In the genomic region with DNA sequence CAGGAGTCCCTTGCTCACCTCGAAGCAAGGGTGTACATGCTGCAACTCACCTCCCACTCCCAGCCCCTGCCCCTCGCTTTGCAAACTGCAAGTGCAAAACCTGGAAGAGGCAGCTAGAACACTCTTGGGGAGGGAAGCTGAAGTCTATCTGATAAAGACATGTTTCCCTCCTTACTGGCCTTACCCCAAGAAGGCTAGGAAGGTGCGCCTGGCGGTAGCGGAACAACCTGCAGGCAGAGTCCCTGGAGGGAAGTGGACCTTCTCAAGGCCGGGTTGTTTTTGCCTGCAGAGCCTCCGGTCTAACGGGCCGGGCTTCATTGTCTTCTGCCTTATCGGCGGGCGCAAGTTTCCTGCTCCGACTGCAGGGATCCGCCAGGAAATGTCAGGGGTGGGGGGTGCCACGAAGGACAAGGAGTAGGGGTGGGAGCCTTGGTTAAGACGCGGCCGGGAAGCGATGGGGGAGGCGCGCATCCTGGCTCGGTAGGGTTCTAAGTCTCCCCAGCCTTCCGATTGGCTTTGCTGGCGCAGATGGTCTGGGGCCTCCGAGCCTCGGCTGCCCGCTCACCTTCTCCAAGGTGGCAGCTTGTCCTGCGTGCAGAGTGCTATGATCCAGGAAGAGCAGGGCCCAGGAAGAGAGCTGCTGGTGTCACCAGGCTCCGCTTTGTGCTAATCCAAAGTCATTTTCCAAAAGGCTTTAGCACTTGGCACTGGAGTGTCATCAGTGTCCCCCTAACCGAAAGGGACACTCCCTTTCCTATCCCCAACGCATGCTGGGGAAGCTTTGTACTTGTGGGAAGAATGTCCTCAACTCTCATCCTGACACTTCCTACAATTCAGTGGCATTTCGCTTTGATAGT, we compare ENCODE assay signal across 8 mouse cellular contexts. TPM values are rescaled to one million over a fixed set of nuclear protein-coding genes. Genes with fewer than 3 reads are reported as not detected.
DNase-seq lines count a peak whose midpoint lies in the region; ATAC-seq and TF ChIP-seq lines count a peak whose summit lies in the region.

No protein-coding gene starts in this region.

- no peak for TF ChIP-seq POLR2A in testis, adult 2 months (IDR thresholded peaks at IDR 0.05; ENCODE audit: control insufficient read depth, low read depth, low read length)

- no peak for DNase-seq in ES-E14 (ENCODE audit: low read depth, low spot score)
- peak; percentile 69 for DNase-seq in adrenal gland, adult 8-10 months
- DNase-seq in embryonic facial prominence, embryonic 14.5 days (ENCODE audit: low spot score) = peak; percentile 61
- peak; percentile 76 for DNase-seq in heart, postnatal 0 days (ENCODE audit: low spot score)
- DNase-seq in kidney, postnatal 14 days = peak; percentile 88

- H3K27me3 ChIP-seq in embryonic facial prominence, embryonic 14.5 days (replicated peaks; ENCODE audit: control insufficient read depth, insufficient read depth, low read length) = peaks cover 60% of the 10 kb centered on the region
- H3K27me3 ChIP-seq in heart, postnatal 0 days (ENCODE audit: control insufficient read depth, insufficient read depth, low read length) = peaks cover 15% of the 10 kb centered on the region; the same call in 1 of the 2 replicates
- no peaks in the 10 kb centered on the region; the same call in none of the 2 replicates for H3K27me3 ChIP-seq in testis, adult 2 months (ENCODE audit: control insufficient read depth, insufficient read depth, low read length)

- peak; percentile 33; the same call in 1 of the 2 replicates for TF ChIP-seq CTCF in heart, postnatal 0 days (IDR thresholded peaks at IDR 0.05; ENCODE audit: low read depth)
- TF ChIP-seq CTCF in testis, adult 2 months (IDR thresholded peaks at IDR 0.05; ENCODE audit: control insufficient read depth, insufficient read depth, insufficient replicate concordance, low read depth, low read length) = no peak

- H3K36me3 ChIP-seq in ES-E14 (ENCODE audit: control insufficient read depth, insufficient read depth, low read length, poor library complexity, severe bottlenecking) = peaks cover 3% of the 10 kb centered on the region
- H3K36me3 ChIP-seq in embryonic facial prominence, embryonic 14.5 days (ENCODE audit: control insufficient read depth, insufficient read depth, low read length) = no peaks in the 10 kb centered on the region
- 0 out of 2 replicates have a peak, but pooled peaks cover 3% of the 10 kb centered on the region for H3K36me3 ChIP-seq in heart, postnatal 0 days (replicated peaks; ENCODE audit: control insufficient read depth, insufficient read depth, low read length)
- no peaks in the 10 kb centered on the region for H3K36me3 ChIP-seq in testis, adult 2 months (ENCODE audit: control insufficient read depth, insufficient read depth, low read length)

- TF ChIP-seq EP300 in heart, postnatal 0 days (IDR thresholded peaks at IDR 0.05; ENCODE audit: low read depth) = peak; percentile 96

- H3K4me3 ChIP-seq in ES-E14 (ENCODE audit: insufficient read depth in 1 of 2, low read depth in 1 of 2, low read length in 2 of 2, poor library complexity in 1 of 2, severe bottlenecking in 1 of 2) = peak overlapping the region; percentile 29 to 60
- H3K4me3 ChIP-seq in embryonic facial prominence, embryonic 14.5 days (ENCODE audit: low read depth, low read length) = peak overlapping the region; percentile 33
- H3K4me3 ChIP-seq in heart, postnatal 0 days (ENCODE audit: low read depth, low read length) = peak overlapping the region; percentile 47
- H3K4me3 ChIP-seq in testis, adult 2 months (ENCODE audit: control insufficient read depth, low read depth, low read length) = peak overlapping the region; percentile 28

- WGBS in embryonic facial prominence, embryonic 14.5 days = 2% methylated on average over 32 of the region's 32 CpGs
- WGBS in heart, postnatal 0 days = 2% methylated on average over 32 of the region's 32 CpGs

- peak overlapping the region; percentile 73 for H3K4me2 ChIP-seq in embryonic facial prominence, embryonic 14.5 days (ENCODE audit: low read depth, low read length)
- peak overlapping the region; percentile 74 for H3K4me2 ChIP-seq in heart, postnatal 0 days (ENCODE audit: low read depth, low read length)

- H3K9ac ChIP-seq in ES-E14 (ENCODE audit: insufficient read depth, low read depth, low read length, poor library complexity, severe bottlenecking) = peak overlapping the region; percentile 50
- H3K9ac ChIP-seq in embryonic facial prominence, embryonic 14.5 days (ENCODE audit: low read depth, low read length) = peak overlapping the region; percentile 39
- peak overlapping the region; percentile 65 for H3K9ac ChIP-seq in heart, postnatal 0 days (replicated peaks; ENCODE audit: low read depth, low read length)

- peaks cover 2 to 18% of the 10 kb centered on the region in 2 experiments; a peak in 2 of 4 replicates for H3K4me1 ChIP-seq in ES-E14 (ENCODE audit: control insufficient read depth in 2 of 2, insufficient read depth in 2 of 2, low read length in 2 of 2, poor library complexity in 1 of 2)
- H3K4me1 ChIP-seq in embryonic facial prominence, embryonic 14.5 days (ENCODE audit: control insufficient read depth, insufficient read depth, low read length) = peaks cover 16% of the 10 kb centered on the region
- H3K4me1 ChIP-seq in heart, postnatal 0 days (ENCODE audit: control insufficient read depth, insufficient read depth) = no peaks in the 10 kb centered on the region
- H3K4me1 ChIP-seq in testis, adult 2 months (ENCODE audit: control insufficient read depth, insufficient read depth, low read length) = peaks cover 17% of the 10 kb centered on the region

- H3K9me3 ChIP-seq in ES-E14 (ENCODE audit: control insufficient read depth, insufficient read depth, low read depth, low read length) = no peaks in the 10 kb centered on the region
- H3K9me3 ChIP-seq in embryonic facial prominence, embryonic 14.5 days (ENCODE audit: control insufficient read depth, low read length) = no peaks in the 10 kb centered on the region
- no peaks in the 10 kb centered on the region for H3K9me3 ChIP-seq in heart, postnatal 0 days (replicated peaks; ENCODE audit: control insufficient read depth, low read length)

- H3K27ac ChIP-seq in ES-E14 (ENCODE audit: insufficient read depth, low read depth, low read length, poor library complexity, severe bottlenecking) = no peak overlapping the region
- peak overlapping the region; percentile 49; the same call in 1 of the 2 replicates for H3K27ac ChIP-seq in embryonic facial prominence, embryonic 14.5 days (replicated peaks; ENCODE audit: low read depth, low read length)
- peak overlapping the region; percentile 91 for H3K27ac ChIP-seq in heart, postnatal 0 days (ENCODE audit: low read depth)
- peak overlapping the region; percentile 26; the same call in 1 of the 2 replicates for H3K27ac ChIP-seq in testis, adult 2 months (ENCODE audit: control insufficient read depth, insufficient read depth, low read depth, low read length)

- peak; percentile 31 for ATAC-seq in embryonic facial prominence, embryonic 14.5 days (ENCODE audit: low read depth)
- ATAC-seq in heart, postnatal 0 days (ENCODE audit: insufficient read depth, low read depth) = peak; percentile 74
- peak; percentile 48 for ATAC-seq in megakaryocyte, adult 5-6 weeks (ENCODE audit: poor library complexity, severe bottlenecking)
- ATAC-seq in activated CD4-positive, CD25-positive, alpha-beta regulatory T cell, adult 4 months = no peak

- in situ Hi-C loops in ES-E14 (cut with MboI; ENCODE audit: low sequenced_read_pairs in 2 of 2, unreplicated experiment in 2 of 2) = no loop called here

RNA-seq across cellular contexts. Expression of a gene that starts 2.4 kb away (rescaled TPM):
- total RNA-seq in ES-E14 (2012; rRNA removed) = 6.5 and 6.9 TPM in 2 replicates
- 10 to 100 TPM; 32.9 to 60.4 (median 46.6) TPM for total RNA-seq in adrenal gland, adult 8-10 months (2022)
- polyA plus RNA-seq in embryonic facial prominence, embryonic 14.5 days (2014; fragmentation: Nextera tagmentation; extraction: Ambion mirVana) = 52.0 and 54.0 TPM in 2 replicates
- total RNA-seq in heart, postnatal 0 days (2014; rRNA removed; ENCODE audit: low replicate concordance) = 115 and 117 TPM in 2 replicates
- 82.6 and 83.4 TPM in 2 replicates for polyA plus RNA-seq in heart, postnatal 0 days (2015; fragmentation: Nextera tagmentation; extraction: Ambion mirVana)
- 0.27 and 0.36 TPM in 2 replicates for total RNA-seq in megakaryocyte, adult 5-6 weeks (2015)
- total RNA-seq in megakaryocyte, adult 5-6 weeks (2017) = not detected in 2 replicates
- 3.0 and 3.1 TPM in 2 replicates for polyA plus RNA-seq in testis, adult 2 months (2012; rRNA removed)
- polyA plus RNA-seq in activated CD4-positive, CD25-positive, alpha-beta regulatory T cell, adult 4 months (2017; shearing (Covaris generic)) = under 1 TPM in 1 of 2 experiments, not detected in 1; 0.58 TPM

RNA-seq across cellular contexts. Expression of a gene that starts 8.8 kb away (rescaled TPM):
- 4.8 and 6.7 TPM in 2 replicates for total RNA-seq in ES-E14 (2012; rRNA removed)
- total RNA-seq in adrenal gland, adult 8-10 months (2022) = 1 to 10 TPM; 3.1 to 7.6 (median 5.4) TPM
- polyA plus RNA-seq in embryonic facial prominence, embryonic 14.5 days (2014; fragmentation: Nextera tagmentation; extraction: Ambion mirVana) = 1.2 and 1.5 TPM in 2 replicates
- 17.2 TPM in 1 of 2 replicates, not detected in the other for total RNA-seq in heart, postnatal 0 days (2014; rRNA removed; ENCODE audit: low replicate concordance)
- 1.4 and 1.5 TPM in 2 replicates for polyA plus RNA-seq in heart, postnatal 0 days (2015; fragmentation: Nextera tagmentation; extraction: Ambion mirVana)
- total RNA-seq in megakaryocyte, adult 5-6 weeks (2015) = not detected in 2 replicates
- not detected in 2 replicates for total RNA-seq in megakaryocyte, adult 5-6 weeks (2017)
- polyA plus RNA-seq in testis, adult 2 months (2012; rRNA removed) = 0.60 and 0.89 TPM in 2 replicates
- polyA plus RNA-seq in activated CD4-positive, CD25-positive, alpha-beta regulatory T cell, adult 4 months (2017; shearing (Covaris generic)) = not detected

RNA-seq across cellular contexts. Expression of a gene that starts 22.4 kb away (rescaled TPM):
- total RNA-seq in ES-E14 (2012; rRNA removed) = 0.40 and 0.63 TPM in 2 replicates
- total RNA-seq in adrenal gland, adult 8-10 months (2022) = 1 to 10 TPM; 1.0 to 1.8 (median 1.5) TPM
- 7.0 and 8.8 TPM in 2 replicates for polyA plus RNA-seq in embryonic facial prominence, embryonic 14.5 days (2014; fragmentation: Nextera tagmentation; extraction: Ambion mirVana)
- not detected in 2 replicates for total RNA-seq in heart, postnatal 0 days (2014; rRNA removed; ENCODE audit: low replicate concordance)
- polyA plus RNA-seq in heart, postnatal 0 days (2015; fragmentation: Nextera tagmentation; extraction: Ambion mirVana) = 2.0 and 2.3 TPM in 2 replicates
- total RNA-seq in megakaryocyte, adult 5-6 weeks (2015) = 0.25 and 1.4 TPM in 2 replicates
- total RNA-seq in megakaryocyte, adult 5-6 weeks (2017) = not detected in 2 replicates
- 25.1 and 29.4 TPM in 2 replicates for polyA plus RNA-seq in testis, adult 2 months (2012; rRNA removed)
- under 1 TPM in 1 of 2 experiments, not detected in 1; 0.33 TPM for polyA plus RNA-seq in activated CD4-positive, CD25-positive, alpha-beta regulatory T cell, adult 4 months (2017; shearing (Covaris generic))

RNA-seq across cellular contexts. Expression of a gene that starts 25.2 kb away (rescaled TPM):
- total RNA-seq in ES-E14 (2012; rRNA removed) = 8.5 and 13.7 TPM in 2 replicates
- total RNA-seq in adrenal gland, adult 8-10 months (2022) = 10 to 100 TPM; 20.8 to 30.8 (median 23.8) TPM
- polyA plus RNA-seq in embryonic facial prominence, embryonic 14.5 days (2014; fragmentation: Nextera tagmentation; extraction: Ambion mirVana) = 13.4 and 13.9 TPM in 2 replicates
- total RNA-seq in heart, postnatal 0 days (2014; rRNA removed; ENCODE audit: low replicate concordance) = 5.4 and 5.8 TPM in 2 replicates
- polyA plus RNA-seq in heart, postnatal 0 days (2015; fragmentation: Nextera tagmentation; extraction: Ambion mirVana) = 6.4 and 9.3 TPM in 2 replicates
- 10.2 and 10.9 TPM in 2 replicates for total RNA-seq in megakaryocyte, adult 5-6 weeks (2015)
- 9.1 and 9.8 TPM in 2 replicates for total RNA-seq in megakaryocyte, adult 5-6 weeks (2017)
- 9.6 and 11.9 TPM in 2 replicates for polyA plus RNA-seq in testis, adult 2 months (2012; rRNA removed)
- polyA plus RNA-seq in activated CD4-positive, CD25-positive, alpha-beta regulatory T cell, adult 4 months (2017; shearing (Covaris generic)) = 10 to 100 TPM in 1 of 2 experiments, 1 to 10 TPM in 1; 9.7 to 13.6 TPM

RNA-seq across cellular contexts. Expression of a gene that starts 41.1 kb away (rescaled TPM):
- total RNA-seq in ES-E14 (2012; rRNA removed) = 66.9 and 81.3 TPM in 2 replicates
- 10 to 100 TPM; 17.2 to 33.2 (median 22.6) TPM for total RNA-seq in adrenal gland, adult 8-10 months (2022)
- 24.9 and 25.0 TPM in 2 replicates for polyA plus RNA-seq in embryonic facial prominence, embryonic 14.5 days (2014; fragmentation: Nextera tagmentation; extraction: Ambion mirVana)
- total RNA-seq in heart, postnatal 0 days (2014; rRNA removed; ENCODE audit: low replicate concordance) = 3.8 and 5.3 TPM in 2 replicates
- 5.8 and 6.4 TPM in 2 replicates for polyA plus RNA-seq in heart, postnatal 0 days (2015; fragmentation: Nextera tagmentation; extraction: Ambion mirVana)
- total RNA-seq in megakaryocyte, adult 5-6 weeks (2015) = 15.1 and 18.4 TPM in 2 replicates
- 24.4 and 26.4 TPM in 2 replicates for total RNA-seq in megakaryocyte, adult 5-6 weeks (2017)
- 10.5 and 16.6 TPM in 2 replicates for polyA plus RNA-seq in testis, adult 2 months (2012; rRNA removed)
- 1 to 10 TPM; 7.9 to 9.3 TPM for polyA plus RNA-seq in activated CD4-positive, CD25-positive, alpha-beta regulatory T cell, adult 4 months (2017; shearing (Covaris generic))
